Mouse (Mus musculus) lung, postnatal 14 days (tissue): ENCODE data around the gene Kcnj10.

ENCODE experiments used
- DNase-seq: peaks from one replicate; pipeline ENCODE4 v3.0.0; 2021

Kcnj10 gene

GRCm38 (mm10) chr1:172312768-172313561, 28.0 kb upstream of the Kcnj10 start:
- DNase-seq, result no peak

GRCm38 (mm10) chr1:172313613-172314411, 27.2 kb upstream of the Kcnj10 start:
- DNase-seq, result no peak

DNA sequence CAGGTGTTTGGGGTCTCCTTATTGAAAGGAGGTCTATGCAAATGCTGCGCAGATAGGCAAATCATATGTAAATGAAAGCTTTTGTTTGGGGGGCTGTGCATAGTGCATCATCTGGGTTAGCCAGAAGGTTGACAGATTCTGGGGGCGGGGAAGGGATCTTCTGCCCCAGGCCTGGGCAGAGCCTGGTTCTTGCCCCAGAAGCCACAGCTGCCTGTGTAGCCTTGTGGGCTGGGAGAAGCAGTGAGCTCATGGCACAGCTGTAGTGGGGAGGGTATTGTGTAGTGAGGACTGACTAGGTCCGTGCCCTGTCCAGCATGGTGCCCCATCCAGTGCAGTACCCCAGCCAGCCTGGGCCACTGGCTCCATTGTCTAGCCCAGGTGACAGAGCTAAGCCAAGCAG, 26.1 kb upstream of the Kcnj10 start:
- no peak for DNase-seq

DNA sequence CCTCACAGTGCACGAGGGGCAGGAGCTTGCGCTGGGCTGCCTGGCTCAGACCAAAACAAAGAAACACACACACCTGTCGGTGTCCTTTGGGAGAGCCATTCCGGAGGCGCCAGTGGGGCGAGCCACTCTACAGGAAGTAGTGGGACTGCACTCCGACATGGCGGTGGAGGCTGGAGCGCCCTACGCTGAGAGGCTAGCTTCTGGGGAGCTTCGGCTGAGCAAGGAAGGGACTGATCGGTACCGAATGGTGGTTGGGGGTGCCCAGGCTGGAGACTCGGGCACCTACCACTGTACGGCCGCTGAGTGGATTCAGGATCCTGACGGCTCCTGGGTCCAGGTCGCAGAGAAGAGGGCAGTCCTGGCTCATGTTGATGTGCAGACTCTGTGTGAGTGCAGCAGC, 23.6 kb upstream of the Kcnj10 start:
- DNase-seq, result no peak

- no peak for DNase-seq
Observed at GRCm38 (mm10) chr1:172317946-172318345, 23.1 kb upstream of the Kcnj10 start.

DNA sequence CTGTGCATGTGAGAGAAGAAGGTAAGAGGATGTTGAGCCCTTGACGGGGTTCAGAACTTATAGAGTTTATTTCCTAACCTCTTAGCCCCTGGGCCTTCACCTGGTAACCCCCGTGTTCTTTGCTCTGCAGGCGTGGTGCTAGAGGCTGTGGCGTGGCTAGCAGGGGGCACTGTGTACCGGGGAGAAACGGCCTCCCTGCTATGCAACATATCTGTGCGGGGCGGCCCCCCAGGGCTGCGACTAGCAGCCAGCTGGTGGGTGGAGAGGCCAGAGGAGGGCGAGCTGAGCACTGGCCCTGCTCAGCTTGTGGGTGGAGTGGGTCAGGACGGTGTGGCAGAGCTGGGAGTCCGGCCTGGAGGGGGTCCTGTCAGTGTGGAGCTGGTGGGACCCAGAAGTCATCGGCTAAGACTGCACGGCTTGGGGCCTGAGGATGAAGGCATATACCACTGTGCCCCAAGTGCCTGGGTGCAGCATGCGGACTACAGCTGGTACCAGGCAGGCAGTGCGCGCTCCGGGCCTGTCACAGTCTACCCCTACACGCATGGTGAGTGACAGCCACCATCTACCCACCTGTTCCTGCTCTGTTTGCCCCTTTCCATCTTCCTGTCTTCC, 22.5 kb upstream of the Kcnj10 start:
- no peak for DNase-seq

- no peak for DNase-seq
Observed at GRCm38 (mm10) chr1:172319346-172319745, 21.7 kb upstream of the Kcnj10 start.

DNA sequence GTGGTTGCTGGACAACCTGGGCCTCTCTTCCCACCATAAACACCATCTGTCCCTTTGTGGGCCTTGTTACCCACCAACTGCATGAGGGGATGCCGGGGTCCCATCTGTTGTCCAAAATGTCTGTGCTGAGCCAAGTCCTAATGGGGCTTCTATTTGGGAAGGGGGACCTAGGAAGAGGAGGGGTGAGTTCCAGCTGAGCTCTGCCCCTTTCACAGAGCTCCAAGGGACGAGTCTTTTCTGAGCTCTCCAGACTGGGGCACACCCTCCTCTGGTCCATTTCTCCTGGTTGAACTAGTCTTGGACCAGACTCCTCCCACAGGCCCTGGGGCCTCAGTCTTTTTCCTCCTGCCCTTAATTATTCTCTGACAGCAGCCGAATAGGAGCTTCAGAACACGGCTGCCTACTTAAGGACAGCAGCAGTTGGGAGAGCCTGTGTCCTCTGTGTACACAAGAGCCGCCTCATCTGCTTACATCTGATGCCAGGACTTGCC, 21.0 kb upstream of the Kcnj10 start:
- no peak for DNase-seq

DNA sequence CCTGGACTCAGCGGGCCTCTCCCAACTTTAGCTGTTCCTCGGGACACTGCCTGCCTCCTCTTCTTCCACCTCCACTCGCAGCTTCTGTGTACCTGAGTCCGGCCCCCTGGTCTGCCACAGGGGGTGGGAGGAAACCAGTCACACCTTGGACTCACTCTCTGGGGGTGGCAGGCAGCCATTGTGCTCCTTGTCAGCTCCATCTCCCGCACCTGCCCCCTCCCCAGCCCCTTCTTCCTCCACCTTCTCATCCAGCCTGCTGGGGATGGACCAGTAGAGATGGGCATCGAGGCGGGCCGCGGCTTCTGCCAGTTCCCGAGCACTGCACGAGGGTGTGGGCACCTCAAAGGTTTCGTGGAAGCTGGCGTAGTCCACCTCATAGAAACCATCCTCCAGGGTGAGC, 18.3 kb upstream of the Kcnj10 start:
- no peak for DNase-seq

GRCm38 (mm10) chr1:172323298-172323697, 17.7 kb upstream of the Kcnj10 start:
- no peak for DNase-seq

- no peak for DNase-seq
Observed at GRCm38 (mm10) chr1:172323801-172324359, 17.1 kb upstream of the Kcnj10 start.

DNA sequence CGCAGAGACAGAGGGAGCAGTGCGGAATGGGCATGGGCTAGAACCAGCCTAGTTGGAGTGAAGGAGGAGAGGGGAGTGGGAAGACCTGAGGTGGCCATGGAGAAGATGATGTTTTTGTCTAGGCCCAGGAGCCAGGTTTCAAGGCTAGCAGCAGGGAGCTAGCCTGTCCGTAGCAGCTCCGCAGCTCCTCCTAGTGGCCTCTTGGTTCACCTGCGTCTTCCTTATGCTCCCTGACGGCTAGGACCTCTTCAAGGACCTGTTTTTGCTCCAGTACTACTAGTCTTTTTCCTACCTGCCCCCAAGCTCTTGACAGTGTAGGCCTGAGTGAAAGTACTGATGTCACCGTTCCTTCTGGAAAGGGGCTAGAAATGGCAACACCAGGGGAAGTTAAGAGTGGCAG, 16.3 kb upstream of the Kcnj10 start:
- DNase-seq, result peak; percentile 84

- peak; percentile 74 for DNase-seq
Observed at GRCm38 (mm10) chr1:172325680-172326535, 15.1 kb upstream of the Kcnj10 start.

DNA sequence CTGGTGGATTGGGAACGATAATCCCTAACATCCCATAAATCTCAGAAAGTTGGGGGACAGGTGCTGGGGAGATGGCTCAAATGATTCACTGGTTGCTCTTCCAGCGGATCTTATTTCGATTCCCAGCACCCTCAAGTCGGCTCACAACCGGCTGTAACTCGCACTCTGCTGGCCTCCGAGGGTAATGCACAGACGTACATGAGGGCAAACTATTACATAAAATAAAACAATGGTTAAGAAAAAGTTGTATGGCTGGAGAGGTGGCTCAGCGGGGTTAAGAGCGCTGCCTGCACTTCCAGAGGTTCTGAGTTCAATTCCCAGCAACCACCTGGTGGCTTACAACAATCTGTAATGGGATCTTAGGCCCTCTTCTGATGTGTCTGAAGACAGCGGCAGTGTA, 14.3 kb upstream of the Kcnj10 start:
- no peak for DNase-seq

DNA sequence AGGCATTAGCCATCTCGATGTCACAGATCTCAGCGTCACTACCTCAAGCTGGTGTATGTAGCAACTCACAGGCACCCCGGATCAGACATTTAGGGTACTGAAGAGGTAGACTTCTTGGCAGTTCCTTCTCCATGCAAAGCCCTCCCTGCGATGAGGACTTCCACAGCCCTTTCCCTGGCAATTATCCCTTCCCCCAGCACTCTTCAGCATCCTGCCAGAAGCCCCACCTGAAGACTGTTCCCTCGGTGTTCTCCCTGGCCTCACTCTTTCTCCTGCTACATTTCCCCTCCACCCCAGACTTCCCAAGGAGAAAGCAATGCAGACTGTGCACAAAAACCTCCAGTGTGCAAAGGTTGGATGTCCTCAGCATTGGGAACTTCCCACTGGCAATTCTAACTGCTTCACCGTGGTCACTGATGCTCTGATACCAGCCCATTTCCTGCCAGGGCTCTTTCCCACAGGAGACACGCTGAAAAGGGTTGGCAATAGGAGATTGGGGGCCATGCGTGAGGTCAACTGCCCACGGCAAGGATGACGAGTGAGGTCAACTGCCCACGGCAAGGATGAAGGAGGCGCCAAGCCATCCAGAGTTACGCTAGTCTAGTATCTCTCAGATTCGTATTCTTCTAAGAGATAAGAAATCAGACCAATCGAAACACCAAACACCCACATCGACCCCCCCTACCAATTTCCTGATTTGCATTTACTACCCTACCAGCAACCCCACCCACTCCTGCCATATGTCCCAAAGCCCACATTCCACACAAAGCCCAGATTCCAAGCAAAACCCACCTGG, 13.6 kb upstream of the Kcnj10 start:
- DNase-seq, result no peak

DNA sequence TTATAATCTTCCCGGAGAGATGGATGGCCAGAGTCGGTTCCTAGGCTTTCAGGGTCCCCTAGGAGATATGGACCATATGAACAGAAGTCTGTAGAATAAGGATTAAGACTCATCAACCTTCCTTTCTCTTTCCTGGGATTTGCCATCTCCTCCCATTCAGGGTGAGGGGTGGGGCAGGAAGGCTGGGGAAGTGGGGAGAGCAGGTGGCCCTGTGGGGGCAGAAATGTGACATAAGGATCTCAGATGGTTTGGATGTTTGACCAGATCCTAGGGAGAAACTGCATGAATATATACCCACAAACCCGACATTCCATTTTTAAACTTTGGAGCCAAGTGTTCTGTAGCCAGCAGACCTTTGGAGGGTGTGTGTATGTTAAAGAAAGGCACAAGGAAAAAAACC, 13.0 kb upstream of the Kcnj10 start:
- no peak for DNase-seq

GRCm38 (mm10) chr1:172328461-172328860, 12.5 kb upstream of the Kcnj10 start:
- no peak for DNase-seq

- no peak for DNase-seq
Observed at GRCm38 (mm10) chr1:172329131-172329530, 11.9 kb upstream of the Kcnj10 start, which contains the start of gene Kcnj9. Gene Kcnj9 (minus strand): TSS chr1:172329318.

DNA sequence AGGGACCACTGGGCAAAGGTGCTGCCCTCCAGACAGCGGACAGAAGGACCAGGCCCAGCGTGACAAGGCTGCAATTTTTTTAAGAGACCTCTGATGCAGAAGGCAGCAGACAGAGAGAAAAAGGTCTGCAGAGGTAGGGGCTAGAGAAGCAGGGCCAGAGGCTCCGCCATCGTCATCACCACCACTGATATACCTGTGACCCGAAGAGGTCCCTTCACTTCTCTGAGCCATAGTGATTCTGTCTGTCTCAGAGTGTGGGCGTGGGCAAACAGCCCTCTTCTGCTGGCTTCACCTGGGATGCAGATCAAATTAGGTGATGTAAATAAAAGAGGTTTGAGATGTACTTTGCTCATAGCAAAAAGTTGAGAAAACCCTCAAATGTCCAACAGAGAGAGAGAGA, 11.4 kb upstream of the Kcnj10 start:
- no peak for DNase-seq

DNA sequence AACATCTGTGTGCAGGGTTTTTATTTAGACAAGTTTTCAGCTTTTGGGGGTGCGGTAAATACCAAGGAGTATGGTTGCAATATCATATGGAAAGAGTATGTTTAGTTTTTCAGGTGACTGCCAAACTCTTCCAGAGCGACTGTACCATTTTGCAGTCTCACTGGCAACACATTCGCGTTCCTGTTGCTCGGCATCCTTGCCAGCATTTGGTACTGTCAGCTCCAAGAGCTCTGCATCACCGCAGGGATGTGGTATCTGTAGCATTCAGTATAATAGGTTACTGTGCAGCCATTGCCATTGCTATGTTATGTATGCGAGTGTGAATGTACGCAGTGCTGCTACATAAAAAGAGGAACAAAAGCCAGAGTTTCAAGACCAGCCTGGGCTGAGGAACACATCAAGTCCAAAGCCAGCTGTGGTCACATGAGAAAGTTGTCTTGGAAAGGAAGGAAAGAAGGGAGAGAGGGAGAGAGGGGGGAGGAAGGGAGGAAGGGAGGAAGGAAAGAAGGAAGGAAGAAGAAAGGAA, 9.5 kb upstream of the Kcnj10 start:
- DNase-seq, result no peak

DNA sequence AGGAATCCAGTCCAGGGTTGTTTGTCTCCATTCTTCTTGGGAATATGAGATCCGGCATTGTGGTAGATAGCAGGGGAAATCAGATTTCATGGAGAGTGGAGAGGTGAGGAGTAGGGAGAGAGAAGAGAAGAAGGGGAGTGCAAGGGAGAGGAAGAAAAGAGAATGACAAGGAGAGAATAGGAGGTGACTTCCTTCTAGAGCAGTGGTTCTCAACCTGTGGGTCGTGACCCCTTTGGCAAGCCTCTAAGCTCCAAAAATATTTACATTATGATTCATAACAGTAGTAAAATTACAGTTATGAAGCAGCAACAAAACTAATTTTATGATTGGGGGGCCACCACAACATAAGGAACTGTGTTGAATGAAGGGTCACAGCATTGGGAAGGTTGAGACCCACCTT, 8.1 kb upstream of the Kcnj10 start:
- DNase-seq, result no peak
